Mouse (Mus musculus) liver, embryonic 14.5 days (tissue): Measurements from ENCODE around the gene Col8a2.

Experiments used
- CTCF ChIP-seq: IDR thresholded peaks from 2 replicates; pipeline ENCODE4 v1.5.1; 2016; ENCODE audit warnings: antibody characterized with exemption, low read depth, control low read depth
- EP300 ChIP-seq: IDR thresholded peaks from 2 replicates; pipeline ENCODE4 v1.6.1; 2016; ENCODE audit warnings: antibody characterized with exemption, low read depth

DNA sequence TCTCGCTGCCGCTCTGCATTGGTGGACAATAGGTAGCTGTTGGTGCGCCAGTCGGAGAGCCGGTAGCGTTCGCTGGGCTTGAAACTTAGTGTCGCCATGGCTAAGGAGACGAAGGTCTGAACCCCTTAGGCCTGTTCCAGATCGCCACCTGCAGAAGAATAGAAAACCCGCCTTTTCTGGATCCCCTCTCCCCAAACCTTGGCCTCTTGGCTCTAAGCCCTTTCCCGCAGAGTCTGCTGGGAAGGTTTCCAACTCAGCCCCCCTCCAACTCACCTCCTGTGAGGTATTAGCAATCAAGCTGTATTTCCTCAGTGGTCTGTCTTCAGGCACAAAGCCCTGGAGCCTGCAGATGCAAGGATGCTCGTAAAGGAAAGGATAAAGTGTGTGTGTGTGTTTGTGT lies 38.3 kb downstream of the Col8a2 start:
- TF ChIP-seq EP300 (no peak), CTCF (no peak)
